Mouse (Mus musculus): Measurements from ENCODE around the gene Lcorl. TPM values are rescaled to one million over a fixed set of nuclear protein-coding genes. Genes with fewer than 3 reads are reported as not detected.

Gene Lcorl
- polyA plus RNA-seq, 1 experiment, result 21.5 TPM

DNA sequence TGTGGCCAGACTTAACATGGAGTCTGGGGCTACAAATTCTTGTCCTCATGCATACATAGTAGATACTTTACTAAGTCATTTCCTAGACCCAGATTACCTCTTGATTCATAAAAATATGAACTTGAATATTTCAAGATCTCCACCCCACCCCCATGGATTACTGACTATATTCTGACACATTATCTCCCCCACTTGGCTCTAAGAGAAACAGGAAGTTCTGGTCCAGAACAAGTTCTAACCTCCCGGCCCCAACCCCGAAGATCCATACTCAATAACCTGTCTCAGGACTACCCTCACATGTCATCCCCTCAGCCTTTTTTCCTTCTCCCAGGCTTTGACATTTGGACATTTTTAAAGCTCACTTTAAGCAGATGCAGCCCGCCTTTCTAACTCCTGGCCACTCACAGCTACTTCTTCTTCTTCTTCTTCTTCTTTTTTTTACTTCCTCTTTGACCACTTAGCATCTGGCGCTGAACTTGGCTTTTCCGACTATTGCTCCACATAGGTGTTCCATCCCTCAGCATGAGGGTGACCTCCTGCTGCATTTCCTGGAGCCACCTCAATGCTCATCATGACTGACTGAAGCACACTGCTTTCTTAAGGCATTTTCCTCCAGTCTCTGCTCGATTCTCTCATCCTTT lies 138.4 kb downstream of the Lcorl start:
- H3K27ac ChIP-seq (ENCODE audit: insufficient read depth, low read depth, low read length), result peak overlapping the region; percentile 34; the same call in 1 of the 2 replicates
- no peak overlapping the region for H3K4me3 ChIP-seq (ENCODE audit: insufficient read depth, low read length)
- H3K4me1 ChIP-seq (ENCODE audit: control insufficient read depth, insufficient read depth, low read length), result peaks cover 15% of the 10 kb centered on the region
- TF ChIP-seq POLR2A (IDR thresholded peaks at IDR 0.05; ENCODE audit: borderline replicate concordance, low read depth, low read length) (no peak), CTCF (IDR thresholded peaks at IDR 0.05; ENCODE audit: low read depth, low read length) (no peak)

DNA sequence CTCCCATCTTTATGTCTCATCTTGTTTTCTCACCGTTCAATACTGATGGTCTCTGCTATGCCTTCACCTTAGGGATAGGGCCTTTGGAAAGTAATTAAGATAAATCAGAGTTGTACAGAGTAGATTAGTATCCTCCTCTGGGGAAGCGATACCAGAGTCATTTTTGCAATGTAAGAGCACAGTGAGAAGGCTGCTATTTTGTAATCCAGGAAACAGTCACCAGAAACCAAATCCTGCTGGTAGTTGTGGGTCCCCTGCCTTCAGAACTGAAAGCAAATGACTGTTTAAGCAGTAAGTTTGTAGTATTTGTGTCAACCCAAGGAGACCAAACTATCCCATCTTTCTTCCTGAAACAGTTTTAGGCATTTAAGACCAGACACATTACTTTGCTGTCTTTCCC lies 147.8 kb downstream of the Lcorl start:
- H3K27ac ChIP-seq (ENCODE audit: insufficient read depth, low read depth, low read length), result no peak overlapping the region
- no peak for TF ChIP-seq POLR2A (IDR thresholded peaks at IDR 0.05; ENCODE audit: borderline replicate concordance, low read depth, low read length)
- no peak for TF ChIP-seq CTCF (IDR thresholded peaks at IDR 0.05; ENCODE audit: low read depth, low read length)
- H3K4me1 ChIP-seq (ENCODE audit: control insufficient read depth, insufficient read depth, low read length), result peaks cover 6% of the 10 kb centered on the region; the same call in 1 of the 2 replicates
- H3K4me3 ChIP-seq (ENCODE audit: insufficient read depth, low read length), result no peak overlapping the region

DNA sequence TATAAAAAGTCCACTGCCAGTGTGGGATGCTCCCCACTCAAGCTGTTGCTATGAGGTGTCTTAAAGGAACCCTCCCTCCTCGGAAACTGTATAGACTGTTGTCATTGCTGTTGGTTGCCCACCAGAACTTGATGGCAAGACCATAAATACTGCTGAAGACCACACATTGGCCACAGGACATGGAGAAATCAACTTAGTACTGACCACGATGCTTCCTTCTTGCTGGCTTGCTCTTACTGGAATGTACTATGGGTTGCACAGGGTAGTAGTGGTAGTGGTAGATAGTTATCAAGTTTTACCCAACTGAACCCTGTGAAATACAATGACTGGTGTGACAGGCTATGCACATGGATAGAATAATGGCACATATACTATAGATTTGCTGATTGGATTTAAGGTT lies 150.6 kb downstream of the Lcorl start:
- H3K4me1 ChIP-seq (ENCODE audit: control insufficient read depth, insufficient read depth, low read length), result peaks cover 6% of the 10 kb centered on the region; the same call in 1 of the 2 replicates
- no peak for TF ChIP-seq POLR2A (IDR thresholded peaks at IDR 0.05; ENCODE audit: borderline replicate concordance, low read depth, low read length)
- TF ChIP-seq CTCF (IDR thresholded peaks at IDR 0.05; ENCODE audit: low read depth, low read length), result no peak
- no peak overlapping the region for H3K27ac ChIP-seq (ENCODE audit: insufficient read depth, low read depth, low read length)
- no peak overlapping the region for H3K4me3 ChIP-seq (ENCODE audit: insufficient read depth, low read length)

DNA sequence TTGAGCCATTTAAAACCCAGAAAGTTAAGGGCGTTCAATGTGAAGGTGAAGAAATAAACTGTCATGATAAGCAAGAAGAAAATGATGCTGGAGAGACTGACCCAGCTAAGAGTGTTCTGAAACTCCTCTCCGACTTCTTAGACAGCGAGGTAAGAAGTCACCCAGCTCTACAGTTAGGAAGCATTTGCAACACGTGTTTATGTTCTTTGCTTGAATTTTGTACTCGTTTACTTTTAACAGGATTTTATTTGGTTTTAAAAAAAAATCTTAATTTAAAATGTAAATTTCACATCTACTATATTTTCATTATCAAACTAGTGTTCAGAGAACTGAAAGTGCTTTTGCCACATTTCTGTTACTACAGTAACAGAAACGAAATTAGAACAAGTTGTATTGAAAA lies 165.7 kb downstream of the Lcorl start:
- no peak overlapping the region for H3K4me3 ChIP-seq (ENCODE audit: insufficient read depth, low read length)
- TF ChIP-seq CTCF (IDR thresholded peaks at IDR 0.05; ENCODE audit: low read depth, low read length), result no peak
- peaks cover 7% of the 10 kb centered on the region for H3K4me1 ChIP-seq (ENCODE audit: control insufficient read depth, insufficient read depth, low read length)
- H3K27ac ChIP-seq (ENCODE audit: insufficient read depth, low read depth, low read length), result no peak overlapping the region

DNA sequence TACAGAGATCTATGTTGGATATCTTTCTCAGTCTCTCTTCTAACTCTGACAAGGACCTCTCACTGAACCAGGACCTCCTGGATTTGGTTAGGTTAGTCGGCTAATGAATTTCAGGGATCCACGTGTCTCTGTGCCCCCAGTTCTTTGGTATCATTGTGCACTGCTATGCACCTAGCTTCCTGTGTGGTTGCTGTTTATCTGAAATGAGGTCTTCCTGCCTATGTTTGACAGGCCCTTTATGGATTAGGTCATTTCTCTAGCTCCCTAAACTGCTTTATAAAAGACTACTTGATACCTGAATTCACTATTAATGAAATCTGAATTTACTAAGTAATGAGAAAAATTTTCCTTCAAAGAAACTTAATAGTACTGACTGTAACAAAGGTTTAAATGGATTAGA lies 166.6 kb downstream of the Lcorl start:
- Histone ChIP-seq H3K4me1 (ENCODE audit: control insufficient read depth, insufficient read depth, low read length) (peaks cover 7% of the 10 kb centered on the region), H3K27ac (ENCODE audit: insufficient read depth, low read depth, low read length) (no peak overlapping the region), H3K4me3 (ENCODE audit: insufficient read depth, low read length) (no peak overlapping the region)
- TF ChIP-seq POLR2A (IDR thresholded peaks at IDR 0.05; ENCODE audit: borderline replicate concordance, low read depth, low read length) (no peak), CTCF (IDR thresholded peaks at IDR 0.05; ENCODE audit: low read depth, low read length) (no peak)

DNA sequence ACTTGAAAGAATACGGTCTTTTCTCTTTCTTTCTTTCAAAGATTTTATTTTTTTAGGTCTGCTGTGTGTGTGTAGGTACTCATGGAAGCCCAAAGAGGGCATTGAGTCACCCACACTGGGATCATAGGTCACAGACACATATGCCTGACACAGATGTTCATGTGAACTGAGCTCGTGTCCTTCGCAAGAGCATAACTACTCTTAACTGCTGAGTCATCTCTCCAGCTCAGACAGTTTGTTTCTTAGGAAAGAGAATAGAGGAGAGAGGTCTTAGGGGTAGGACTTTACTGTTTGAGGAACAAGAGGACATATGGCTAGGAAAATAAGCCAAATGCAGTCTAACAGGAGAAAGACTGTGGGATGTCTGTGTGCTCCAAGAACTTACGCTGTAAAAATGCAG lies 168.3 kb downstream of the Lcorl start:
- TF ChIP-seq CTCF (IDR thresholded peaks at IDR 0.05; ENCODE audit: low read depth, low read length), result no peak
- TF ChIP-seq POLR2A (IDR thresholded peaks at IDR 0.05; ENCODE audit: borderline replicate concordance, low read depth, low read length), result no peak
- Histone ChIP-seq H3K4me3 (ENCODE audit: insufficient read depth, low read length) (no peak overlapping the region), H3K4me1 (ENCODE audit: control insufficient read depth, insufficient read depth, low read length) (peaks cover 7% of the 10 kb centered on the region), H3K27ac (ENCODE audit: insufficient read depth, low read depth, low read length) (no peak overlapping the region)

DNA sequence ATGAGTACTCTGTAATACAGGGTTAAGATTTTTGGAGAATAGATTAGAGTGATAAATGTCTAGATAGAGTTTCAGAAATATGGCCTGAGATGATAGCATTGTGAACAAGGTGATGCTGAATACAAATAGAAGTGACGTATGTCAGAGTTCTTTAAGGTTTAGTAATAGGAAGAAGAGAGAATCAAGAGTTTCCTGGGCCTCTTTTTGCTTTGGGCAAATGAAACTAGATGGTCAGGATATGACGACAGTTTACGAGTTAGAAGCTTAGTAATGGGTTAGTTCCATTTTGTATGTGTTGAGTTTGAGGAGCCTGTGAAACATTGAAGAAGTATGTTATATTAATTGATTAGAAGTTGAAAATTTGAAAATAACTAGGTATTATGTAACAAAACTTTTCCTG lies 171.2 kb downstream of the Lcorl start:
- Histone ChIP-seq H3K4me1 (ENCODE audit: control insufficient read depth, insufficient read depth, low read length) (peaks cover 7% of the 10 kb centered on the region), H3K4me3 (ENCODE audit: insufficient read depth, low read length) (no peak overlapping the region), H3K27ac (ENCODE audit: insufficient read depth, low read depth, low read length) (no peak overlapping the region)
- TF ChIP-seq POLR2A (IDR thresholded peaks at IDR 0.05; ENCODE audit: borderline replicate concordance, low read depth, low read length) (no peak), CTCF (IDR thresholded peaks at IDR 0.05; ENCODE audit: low read depth, low read length) (no peak)

DNA sequence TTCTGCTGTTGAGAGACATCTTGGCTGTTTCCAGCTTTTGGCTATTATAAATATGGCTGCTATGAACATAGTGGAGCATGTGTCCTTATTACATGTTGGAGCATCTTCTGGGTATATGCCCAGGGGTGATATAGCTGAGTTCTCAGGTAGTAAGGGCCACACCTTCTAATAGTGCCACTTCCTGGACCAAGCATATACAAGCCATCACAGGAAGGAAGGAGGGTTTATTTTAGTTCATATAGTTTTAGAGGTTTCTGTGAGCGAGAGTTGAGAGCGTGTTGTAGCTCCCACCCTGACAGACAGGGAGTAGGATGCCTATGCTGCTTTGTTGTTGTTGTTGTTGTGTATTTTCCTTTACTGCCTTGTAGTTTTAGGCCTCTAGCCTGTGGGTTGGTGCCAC lies 172.2 kb downstream of the Lcorl start:
- Histone ChIP-seq H3K4me3 (ENCODE audit: insufficient read depth, low read length) (no peak overlapping the region), H3K4me1 (ENCODE audit: control insufficient read depth, insufficient read depth, low read length) (peaks cover 7% of the 10 kb centered on the region), H3K27ac (ENCODE audit: insufficient read depth, low read depth, low read length) (no peak overlapping the region)
- no peak for TF ChIP-seq POLR2A (IDR thresholded peaks at IDR 0.05; ENCODE audit: borderline replicate concordance, low read depth, low read length)
- TF ChIP-seq CTCF (IDR thresholded peaks at IDR 0.05; ENCODE audit: low read depth, low read length), result no peak

DNA sequence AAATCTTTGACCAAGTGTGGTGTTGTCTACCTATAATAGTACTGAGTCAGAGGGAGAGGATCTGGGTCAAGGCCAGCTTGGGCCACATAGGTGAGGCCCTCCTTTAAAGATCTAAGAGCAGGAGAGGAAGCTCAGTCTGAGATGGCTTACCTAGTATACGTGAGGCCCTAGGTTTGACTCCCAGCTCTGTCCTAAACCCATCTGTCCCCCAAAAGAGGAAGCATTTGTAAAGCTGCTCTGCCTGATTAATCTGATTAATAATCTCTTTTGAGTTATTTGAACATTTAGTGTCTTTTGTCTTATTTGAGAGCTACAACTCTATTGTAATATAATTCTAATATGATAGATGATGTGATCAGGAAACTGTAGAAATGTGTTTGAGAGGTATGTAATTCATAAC lies 174.0 kb downstream of the Lcorl start:
- no peaks in the 10 kb centered on the region for H3K4me1 ChIP-seq (ENCODE audit: control insufficient read depth, insufficient read depth, low read length)
- no peak overlapping the region for H3K4me3 ChIP-seq (ENCODE audit: insufficient read depth, low read length)
- H3K27ac ChIP-seq (ENCODE audit: insufficient read depth, low read depth, low read length), result no peak overlapping the region
- no peak for TF ChIP-seq CTCF (IDR thresholded peaks at IDR 0.05; ENCODE audit: low read depth, low read length)

DNA sequence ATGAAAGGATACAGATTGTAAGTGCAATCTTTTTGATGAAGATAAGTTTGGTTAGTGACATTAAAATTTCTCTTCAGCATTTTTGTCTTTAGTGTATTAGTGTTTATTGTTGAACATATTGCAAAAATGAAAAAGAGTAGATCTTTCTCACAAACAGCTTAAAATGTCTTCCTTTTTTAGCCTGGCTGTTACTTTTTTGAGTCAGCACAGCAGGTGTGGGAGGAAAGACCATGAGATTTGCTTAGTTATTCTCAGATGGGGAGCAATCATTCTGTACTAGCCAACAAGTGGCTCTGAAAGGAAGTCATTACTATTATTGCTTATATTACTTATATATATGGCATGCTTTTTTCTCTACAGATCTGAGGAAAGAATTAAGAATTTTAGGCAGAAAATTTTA lies 177.5 kb downstream of the Lcorl start:
- Histone ChIP-seq H3K4me3 (ENCODE audit: insufficient read depth, low read length) (no peak overlapping the region), H3K27ac (ENCODE audit: insufficient read depth, low read depth, low read length) (no peak overlapping the region), H3K4me1 (ENCODE audit: control insufficient read depth, insufficient read depth, low read length) (peaks cover 3% of the 10 kb centered on the region)
- TF ChIP-seq CTCF (IDR thresholded peaks at IDR 0.05; ENCODE audit: low read depth, low read length) (no peak), POLR2A (IDR thresholded peaks at IDR 0.05; ENCODE audit: borderline replicate concordance, low read depth, low read length) (no peak)

DNA sequence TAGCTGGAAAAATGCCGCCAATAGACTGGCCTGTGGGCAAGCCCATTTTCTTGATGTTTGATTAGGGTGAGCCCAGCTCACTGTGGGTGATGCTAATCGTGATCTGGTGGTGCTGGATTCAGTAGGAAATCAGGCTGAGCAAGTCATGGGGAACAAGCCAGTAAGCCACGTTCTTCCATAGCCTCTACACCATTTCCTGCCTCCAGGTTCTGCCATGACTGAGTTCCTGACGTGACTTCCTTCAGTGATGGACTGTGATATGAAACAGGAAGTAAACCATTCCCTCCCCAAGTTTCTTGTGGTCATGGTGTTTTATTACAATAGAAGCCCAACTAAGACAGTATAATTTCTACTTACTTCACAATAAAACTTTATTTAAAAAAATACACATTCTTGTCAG lies 179.8 kb downstream of the Lcorl start:
- Histone ChIP-seq H3K4me3 (ENCODE audit: insufficient read depth, low read length) (no peak overlapping the region), H3K27ac (ENCODE audit: insufficient read depth, low read depth, low read length) (0 out of 2 replicates have a peak overlapping the region, but pooled peaks have one; percentile 8), H3K4me1 (ENCODE audit: control insufficient read depth, insufficient read depth, low read length) (peaks cover 3% of the 10 kb centered on the region)
- TF ChIP-seq POLR2A (IDR thresholded peaks at IDR 0.05; ENCODE audit: borderline replicate concordance, low read depth, low read length) (no peak), CTCF (IDR thresholded peaks at IDR 0.05; ENCODE audit: low read depth, low read length) (no peak)

All from bone marrow macrophage, adult 2 months (primary cell).